Mouse (Mus musculus): ENCODE data around the gene Pilra. TPM values are rescaled to one million over a fixed set of nuclear protein-coding genes. Genes with fewer than 3 reads are reported as not detected.
A peak's percentile ranks its signal among the peaks of the same experiment; 100 is the strongest.

Pilra gene
- total and polyA plus RNA-seq, 2 experiments from 2014 or later = 0.09 TPM; not detected in 1

DNA sequence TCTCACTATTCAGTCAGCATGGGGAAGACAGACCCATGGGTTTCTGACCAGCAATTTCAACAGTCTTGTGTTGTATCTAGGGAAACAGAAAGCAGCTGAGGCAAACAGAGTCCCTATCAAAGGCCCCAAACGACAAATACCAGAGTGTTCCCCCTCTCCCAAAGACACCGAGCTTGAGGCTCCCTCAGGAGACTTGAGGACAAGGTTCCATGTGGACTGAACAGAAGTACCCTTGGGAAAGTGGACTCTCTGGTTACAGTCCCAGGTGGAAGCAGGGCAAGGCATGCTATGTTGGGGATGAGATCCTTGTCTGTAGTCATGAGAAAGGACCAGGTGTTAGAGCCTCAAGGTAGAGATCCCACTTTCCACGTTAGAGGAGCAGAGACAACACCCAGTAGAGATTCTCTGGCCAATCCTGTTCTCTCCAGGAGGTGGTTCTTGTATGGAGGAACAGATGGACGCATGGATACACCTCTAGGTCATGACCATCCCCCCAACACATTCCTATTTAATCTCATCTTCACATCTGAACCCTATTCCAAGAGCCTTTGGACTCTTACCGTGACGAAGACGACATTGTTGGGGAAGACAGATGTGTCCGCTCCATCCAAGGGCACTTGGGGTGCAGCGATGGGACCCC is 52.1 kb downstream of the Pilra start:
- H3K4me1 ChIP-seq (ENCODE audit: insufficient read depth, low read length) = peaks cover 25% of the 10 kb centered on the region
- peak overlapping the region; percentile 89 for H3K9ac ChIP-seq (replicated peaks; ENCODE audit: low read length, poor library complexity, severe bottlenecking)
- H3K4me3 ChIP-seq (ENCODE audit: low read depth, low read length) = peak overlapping the region; percentile 64
- H3K4me2 ChIP-seq (ENCODE audit: low read depth, low read length, poor library complexity, severe bottlenecking) = peak overlapping the region; percentile 77
- no peaks in the 10 kb centered on the region for H3K27me3 ChIP-seq (ENCODE audit: insufficient read depth, low read length)
- ATAC-seq (ENCODE audit: low FRiP score) (no peak), DNase-seq (ENCODE audit: low spot score) (no peak)
- no peak overlapping the region for H3K27ac ChIP-seq (ENCODE audit: low read depth, low read length)
- peaks cover 29% of the 10 kb centered on the region for H3K36me3 ChIP-seq (ENCODE audit: insufficient read depth, low read length)
- 67% methylated on average over 9 of the region's 9 CpGs for WGBS
- no peak for TF ChIP-seq CTCF (IDR thresholded peaks at IDR 0.05)
- H3K9me3 ChIP-seq (ENCODE audit: low read length) = no peaks in the 10 kb centered on the region

DNA sequence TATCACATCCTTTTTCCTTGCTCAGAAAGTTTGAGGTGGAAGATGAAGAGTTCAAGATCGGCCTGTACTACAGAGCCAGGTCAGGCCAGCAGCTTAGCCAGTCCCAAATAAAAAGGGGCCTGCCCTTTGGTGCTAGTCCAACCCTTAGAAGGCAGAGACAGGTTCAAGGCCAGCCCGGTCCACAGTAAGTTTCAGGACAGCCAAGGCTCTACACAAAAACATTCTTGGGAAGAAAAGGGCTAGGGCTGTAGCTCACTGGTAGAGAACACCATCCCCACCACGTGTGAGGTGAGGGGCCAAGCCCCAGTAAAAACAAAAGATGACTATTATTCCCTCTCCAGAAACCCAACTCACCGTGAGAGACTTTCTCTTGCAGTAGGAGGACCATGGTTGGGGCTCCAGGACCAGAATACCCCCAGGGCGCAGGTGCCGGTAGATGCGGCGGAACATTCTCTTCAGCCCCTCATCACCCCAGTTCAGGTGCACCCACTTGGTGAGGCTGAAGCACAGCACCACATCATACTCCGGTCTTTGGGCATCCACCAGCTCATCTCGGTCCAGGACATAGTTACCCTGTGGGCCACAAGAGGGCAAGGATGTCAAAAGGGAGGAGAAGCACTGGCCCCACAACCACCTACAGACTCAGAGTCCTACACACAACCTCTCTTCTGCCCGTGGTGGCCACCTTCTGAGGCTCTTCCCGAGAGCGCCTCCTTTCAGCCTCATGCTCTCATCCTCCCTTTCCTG is 53.1 kb downstream of the Pilra start:
- Histone ChIP-seq H3K36me3 (ENCODE audit: insufficient read depth, low read length) (peaks cover 29% of the 10 kb centered on the region), H3K4me3 (ENCODE audit: low read depth, low read length) (no peak overlapping the region), H3K9ac (replicated peaks; ENCODE audit: low read length, poor library complexity, severe bottlenecking) (no peak overlapping the region; the same call in 1 of the 2 replicates), H3K4me1 (ENCODE audit: insufficient read depth, low read length) (peaks cover 23% of the 10 kb centered on the region), H3K9me3 (ENCODE audit: low read length) (no peaks in the 10 kb centered on the region), H3K27me3 (ENCODE audit: insufficient read depth, low read length) (no peaks in the 10 kb centered on the region), H3K4me2 (ENCODE audit: low read depth, low read length, poor library complexity, severe bottlenecking) (peak overlapping the region; percentile 77), H3K27ac (ENCODE audit: low read depth, low read length) (no peak overlapping the region; the same call in 1 of the 2 replicates)
- DNase-seq (ENCODE audit: low spot score) (no peak), ATAC-seq (ENCODE audit: low FRiP score) (no peak)
- TF ChIP-seq CTCF (IDR thresholded peaks at IDR 0.05) = no peak
- WGBS = 81% methylated on average over 13 of the region's 13 CpGs

DNA sequence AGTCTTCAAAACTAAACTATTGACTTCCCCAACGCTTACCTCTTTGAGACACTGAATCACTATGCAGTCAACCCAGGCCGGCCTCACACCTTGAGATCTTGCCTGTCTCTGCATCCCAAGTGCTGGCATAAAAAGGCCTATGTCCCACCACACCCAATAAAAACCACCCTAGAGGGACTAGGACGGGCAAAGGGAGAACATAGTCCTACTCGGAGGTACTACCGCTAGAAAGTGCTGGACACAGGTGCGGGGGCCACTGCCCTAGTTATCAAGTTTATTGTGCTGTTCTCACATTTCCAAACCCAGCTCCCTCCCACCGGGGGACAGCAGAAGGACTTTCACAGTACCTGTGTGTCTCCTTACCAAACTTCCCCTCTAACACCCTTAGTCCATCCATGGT is 54.4 kb downstream of the Pilra start:
- Histone ChIP-seq H3K9me3 (ENCODE audit: low read length) (no peaks in the 10 kb centered on the region), H3K9ac (replicated peaks; ENCODE audit: low read length, poor library complexity, severe bottlenecking) (no peak overlapping the region), H3K4me2 (ENCODE audit: low read depth, low read length, poor library complexity, severe bottlenecking) (no peak overlapping the region), H3K36me3 (ENCODE audit: insufficient read depth, low read length) (peaks cover 29% of the 10 kb centered on the region), H3K4me3 (ENCODE audit: low read depth, low read length) (no peak overlapping the region), H3K27me3 (ENCODE audit: insufficient read depth, low read length) (no peaks in the 10 kb centered on the region), H3K27ac (ENCODE audit: low read depth, low read length) (no peak overlapping the region), H3K4me1 (ENCODE audit: insufficient read depth, low read length) (peaks cover 22% of the 10 kb centered on the region)
- TF ChIP-seq CTCF (IDR thresholded peaks at IDR 0.05) = no peak
- WGBS = 94% methylated on average over 7 of the region's 7 CpGs
- ATAC-seq (ENCODE audit: low FRiP score) (no peak), DNase-seq (ENCODE audit: low spot score) (no peak)

DNA sequence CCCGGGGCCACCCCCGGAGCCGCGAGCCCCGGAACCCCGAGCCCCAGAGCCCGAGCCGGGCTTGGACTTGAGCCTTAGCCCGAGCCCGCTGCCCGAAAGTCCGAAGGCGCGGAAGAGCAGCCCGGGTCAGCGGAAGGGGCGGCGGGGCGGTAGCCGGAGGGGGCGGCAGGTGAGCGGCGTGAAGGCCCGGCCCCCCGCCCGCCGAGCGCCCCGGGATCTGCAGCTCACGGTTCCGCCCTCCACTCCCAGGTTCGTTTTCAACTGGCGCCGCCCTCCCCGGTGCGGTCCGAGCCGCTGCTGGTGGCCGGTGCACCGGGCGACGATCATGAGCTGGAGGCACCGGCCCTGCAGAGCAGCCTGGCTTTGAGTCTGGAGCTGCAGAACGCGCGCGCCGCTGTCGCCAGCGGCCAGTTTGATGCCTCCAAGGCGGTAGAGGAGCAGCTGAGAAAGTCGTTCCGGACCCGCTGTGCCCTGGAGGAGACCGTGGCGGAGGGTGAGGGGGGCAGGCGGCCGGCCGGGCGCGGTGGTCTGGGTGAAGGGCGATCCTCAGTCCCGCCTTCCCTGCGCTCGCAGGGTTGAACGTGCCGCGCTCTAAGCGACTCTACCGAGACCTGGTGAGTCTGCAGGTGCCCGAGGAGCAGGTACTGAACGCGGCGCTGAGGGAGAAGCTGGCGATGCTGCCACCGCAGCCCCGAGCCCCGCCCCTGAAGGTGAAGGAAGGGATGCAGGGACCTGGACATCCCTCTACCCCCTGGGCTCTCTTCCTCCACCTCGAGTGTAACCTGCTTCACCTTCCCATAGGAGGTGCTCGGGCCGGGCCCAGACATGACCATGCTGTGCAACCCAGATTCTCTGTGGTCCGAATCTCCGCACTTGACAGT is 56.8 kb downstream of the Pilra start:
- Histone ChIP-seq H3K9me3 (ENCODE audit: low read length) (no peaks in the 10 kb centered on the region), H3K4me2 (ENCODE audit: low read depth, low read length, poor library complexity, severe bottlenecking) (peak overlapping the region; percentile 84), H3K36me3 (ENCODE audit: insufficient read depth, low read length) (peaks cover 29% of the 10 kb centered on the region), H3K27ac (ENCODE audit: low read depth, low read length) (peak overlapping the region; percentile 94), H3K4me3 (ENCODE audit: low read depth, low read length) (peak overlapping the region; percentile 95), H3K4me1 (ENCODE audit: insufficient read depth, low read length) (peaks cover 14% of the 10 kb centered on the region), H3K27me3 (ENCODE audit: insufficient read depth, low read length) (no peaks in the 10 kb centered on the region), H3K9ac (replicated peaks; ENCODE audit: low read length, poor library complexity, severe bottlenecking) (peak overlapping the region; percentile 93)
- DNase-seq (ENCODE audit: low spot score) (no peak), ATAC-seq (ENCODE audit: low FRiP score) (peak; percentile 20)
- under 1% methylated on average over 71 of the region's 83 CpGs for WGBS
- TF ChIP-seq CTCF (IDR thresholded peaks at IDR 0.05) = 0 out of 2 replicates have a peak, but pooled peaks have one; percentile 1

DNA sequence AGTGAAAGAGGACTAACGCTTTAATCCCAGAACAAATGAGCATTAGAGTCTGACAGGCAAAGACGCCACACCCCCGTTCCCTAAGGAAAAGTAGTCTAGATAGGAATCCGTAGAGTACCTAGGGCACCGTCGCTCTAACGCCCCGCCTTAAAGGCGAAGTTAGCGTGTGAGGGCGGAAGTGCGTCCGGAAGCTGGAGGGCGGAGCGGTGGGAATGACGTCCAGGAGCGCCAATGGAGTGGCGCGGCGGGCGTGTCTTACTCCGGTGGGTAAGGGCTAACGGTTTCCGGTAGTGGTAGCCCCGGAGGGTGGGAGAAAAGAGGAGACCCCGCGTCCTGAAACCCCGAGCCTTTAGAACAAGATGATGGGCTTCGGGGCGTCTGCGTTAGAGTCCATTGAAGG is 57.4 kb downstream of the Pilra start, which contains the start of gene Ppp1r35:
Gene Ppp1r35 (plus strand): TSS at position 215 of the 400 bp plus-strand sequence.
- Histone ChIP-seq H3K27me3 (ENCODE audit: insufficient read depth, low read length) (no peaks in the 10 kb centered on the region), H3K4me2 (ENCODE audit: low read depth, low read length, poor library complexity, severe bottlenecking) (peak within 1 kb of the TSS; percentile 84), H3K9me3 (ENCODE audit: low read length) (no peaks in the 10 kb centered on the region), H3K4me1 (ENCODE audit: insufficient read depth, low read length) (peaks cover 7% of the 10 kb centered on the region; the same call in 1 of the 2 replicates), H3K9ac (replicated peaks; ENCODE audit: low read length, poor library complexity, severe bottlenecking) (peak within 1 kb of the TSS; percentile 93), H3K4me3 (ENCODE audit: low read depth, low read length) (peak within 1 kb of the TSS; percentile 95), H3K36me3 (ENCODE audit: insufficient read depth, low read length) (peaks cover 26% of the 10 kb centered on the region), H3K27ac (ENCODE audit: low read depth, low read length) (peak within 1 kb of the TSS; percentile 94)
- ATAC-seq (ENCODE audit: low FRiP score) (peak; percentile 93), DNase-seq (ENCODE audit: low spot score) (peak; percentile 99)
- TF ChIP-seq CTCF (IDR thresholded peaks at IDR 0.05) = peak; percentile 9
- under 1% methylated on average over 31 of the region's 31 CpGs for WGBS

All from midbrain, postnatal 0 days (tissue).